Mouse (Mus musculus): Measurements from ENCODE around the gene Adamts15. TPM values are rescaled to one million over a fixed set of nuclear protein-coding genes. Genes with fewer than 3 reads are reported as not detected.

The Adamts15 gene
- polyA plus RNA-seq, 1 experiment from 2014 or later: 9.6 TPM

GRCm38 (mm10) chr9:30902641-30903040, 19.6 kb downstream of the Adamts15 start:
- Histone ChIP-seq H3K27ac (no peak overlapping the region), H3K9ac (no peak overlapping the region), H3K9me3 (replicated peaks) (no peaks in the 10 kb centered on the region), H3K4me3 (no peak overlapping the region), H3K4me2 (replicated peaks) (no peak overlapping the region), H3K27me3 (no peaks in the 10 kb centered on the region), H3K36me3 (0 out of 2 replicates have a peak, but pooled peaks cover 6% of the 10 kb centered on the region), H3K4me1 (no peaks in the 10 kb centered on the region)
- ATAC-seq (ENCODE audit: low FRiP score): no peak
- whole genome bisulfite sequencing: 92% methylated on average over 7 of the region's 7 CpGs

GRCm38 (mm10) chr9:30902152-30902551, 20.1 kb downstream of the Adamts15 start:
- Histone ChIP-seq H3K36me3 (0 out of 2 replicates have a peak, but pooled peaks cover 6% of the 10 kb centered on the region), H3K27me3 (no peaks in the 10 kb centered on the region), H3K4me2 (replicated peaks) (no peak overlapping the region), H3K4me3 (no peak overlapping the region), H3K9me3 (replicated peaks) (no peaks in the 10 kb centered on the region), H3K4me1 (no peaks in the 10 kb centered on the region), H3K27ac (no peak overlapping the region), H3K9ac (no peak overlapping the region)
- WGBS: 94% methylated on average over 19 of the region's 19 CpGs
- no peak for ATAC-seq (ENCODE audit: low FRiP score)

- H3K9me3 ChIP-seq (replicated peaks): no peaks in the 10 kb centered on the region
- no peak overlapping the region for H3K9ac ChIP-seq
- no peak for ATAC-seq (ENCODE audit: low FRiP score)
- WGBS: 81% methylated on average over 2 of the region's 2 CpGs
- H3K36me3 ChIP-seq: 0 out of 2 replicates have a peak, but pooled peaks cover 5% of the 10 kb centered on the region
- no peaks in the 10 kb centered on the region for H3K27me3 ChIP-seq
- H3K27ac ChIP-seq: no peak overlapping the region
- no peaks in the 10 kb centered on the region for H3K4me1 ChIP-seq
- H3K4me2 ChIP-seq (replicated peaks): no peak overlapping the region
- no peak overlapping the region for H3K4me3 ChIP-seq
Observed at GRCm38 (mm10) chr9:30897169-30897568, 25.1 kb downstream of the Adamts15 start.

GRCm38 (mm10) chr9:30896752-30897151, 25.5 kb downstream of the Adamts15 start:
- Histone ChIP-seq H3K27ac (no peak overlapping the region), H3K27me3 (no peaks in the 10 kb centered on the region), H3K9ac (no peak overlapping the region), H3K4me1 (no peaks in the 10 kb centered on the region), H3K4me2 (replicated peaks) (no peak overlapping the region), H3K36me3 (0 out of 2 replicates have a peak, but pooled peaks cover 1% of the 10 kb centered on the region), H3K4me3 (no peak overlapping the region), H3K9me3 (replicated peaks) (no peaks in the 10 kb centered on the region)
- no peak for ATAC-seq (ENCODE audit: low FRiP score)
- 78% methylated on average over 5 of the region's 5 CpGs for WGBS

- no peak for ATAC-seq (ENCODE audit: low FRiP score)
- 85% methylated on average over 3 of the region's 3 CpGs for WGBS
- H3K4me1 ChIP-seq: no peaks in the 10 kb centered on the region
Observed at GRCm38 (mm10) chr9:30895618-30896017, 26.6 kb downstream of the Adamts15 start.

GRCm38 (mm10) chr9:30886276-30886675, 36.0 kb downstream of the Adamts15 start:
- 86% methylated on average over 3 of the region's 3 CpGs for WGBS

More at GRCm38 (mm10) chr9:30895618-30896017, 26.6 kb downstream of the Adamts15 start:
- Histone ChIP-seq H3K9ac (no peak overlapping the region), H3K4me2 (replicated peaks) (no peak overlapping the region), H3K4me3 (no peak overlapping the region), H3K27ac (no peak overlapping the region), H3K9me3 (replicated peaks) (no peaks in the 10 kb centered on the region), H3K36me3 (no peaks in the 10 kb centered on the region), H3K27me3 (no peaks in the 10 kb centered on the region)

GRCm38 (mm10) chr9:30880553-30880952, 41.7 kb downstream of the Adamts15 start:
- H3K9me3 ChIP-seq (replicated peaks): no peaks in the 10 kb centered on the region
- no peaks in the 10 kb centered on the region for H3K4me1 ChIP-seq
- no peak for ATAC-seq (ENCODE audit: low FRiP score)
- no peak overlapping the region for H3K9ac ChIP-seq
- H3K27ac ChIP-seq: no peak overlapping the region
- H3K27me3 ChIP-seq: no peaks in the 10 kb centered on the region
- no peaks in the 10 kb centered on the region for H3K36me3 ChIP-seq
- 94% methylated on average over 9 of the region's 9 CpGs for WGBS
- H3K4me2 ChIP-seq (replicated peaks): no peak overlapping the region
- H3K4me3 ChIP-seq: no peak overlapping the region

More at GRCm38 (mm10) chr9:30886276-30886675, 36.0 kb downstream of the Adamts15 start:
- ATAC-seq (ENCODE audit: low FRiP score): no peak
- Histone ChIP-seq H3K9me3 (replicated peaks) (no peaks in the 10 kb centered on the region), H3K9ac (no peak overlapping the region), H3K36me3 (no peaks in the 10 kb centered on the region), H3K4me3 (no peak overlapping the region), H3K4me1 (no peaks in the 10 kb centered on the region), H3K27me3 (no peaks in the 10 kb centered on the region), H3K27ac (no peak overlapping the region), H3K4me2 (replicated peaks) (no peak overlapping the region)

GRCm38 (mm10) chr9:30879947-30880273, 42.3 kb downstream of the Adamts15 start:
- no peak for ATAC-seq (ENCODE audit: low FRiP score)
- H3K4me3 ChIP-seq: no peak overlapping the region
- WGBS: 89% methylated on average over 2 of the region's 2 CpGs

GRCm38 (mm10) chr9:30879248-30879946, 42.9 kb downstream of the Adamts15 start:
- Histone ChIP-seq H3K4me2 (replicated peaks) (no peak overlapping the region), H3K9me3 (replicated peaks) (no peaks in the 10 kb centered on the region), H3K4me3 (no peak overlapping the region), H3K27ac (no peak overlapping the region), H3K9ac (no peak overlapping the region), H3K27me3 (no peaks in the 10 kb centered on the region), H3K4me1 (no peaks in the 10 kb centered on the region), H3K36me3 (no peaks in the 10 kb centered on the region)
- 91% methylated on average over 7 of the region's 7 CpGs for WGBS
- ATAC-seq (ENCODE audit: low FRiP score): no peak

More at GRCm38 (mm10) chr9:30879947-30880273, 42.3 kb downstream of the Adamts15 start:
- no peaks in the 10 kb centered on the region for H3K27me3 ChIP-seq
- no peak overlapping the region for H3K4me2 ChIP-seq (replicated peaks)
- no peaks in the 10 kb centered on the region for H3K9me3 ChIP-seq (replicated peaks)
- no peaks in the 10 kb centered on the region for H3K36me3 ChIP-seq
- H3K4me1 ChIP-seq: no peaks in the 10 kb centered on the region
- no peak overlapping the region for H3K9ac ChIP-seq
- no peak overlapping the region for H3K27ac ChIP-seq

GRCm38 (mm10) chr9:30876552-30876951, 45.7 kb downstream of the Adamts15 start:
- Histone ChIP-seq H3K4me1 (no peaks in the 10 kb centered on the region), H3K4me2 (replicated peaks) (no peak overlapping the region), H3K4me3 (no peak overlapping the region), H3K27me3 (no peaks in the 10 kb centered on the region), H3K36me3 (no peaks in the 10 kb centered on the region), H3K9ac (no peak overlapping the region), H3K27ac (no peak overlapping the region), H3K9me3 (replicated peaks) (no peaks in the 10 kb centered on the region)
- 88% methylated on average over 3 of the region's 3 CpGs for WGBS
- no peak for ATAC-seq (ENCODE audit: low FRiP score)

GRCm38 (mm10) chr9:30855837-30856236, 66.4 kb downstream of the Adamts15 start:
- WGBS: 79% methylated on average over 2 of the region's 2 CpGs
- Histone ChIP-seq H3K9me3 (replicated peaks) (no peaks in the 10 kb centered on the region), H3K4me2 (replicated peaks) (no peak overlapping the region), H3K36me3 (no peaks in the 10 kb centered on the region), H3K9ac (no peak overlapping the region), H3K27me3 (no peaks in the 10 kb centered on the region), H3K27ac (no peak overlapping the region), H3K4me1 (no peaks in the 10 kb centered on the region), H3K4me3 (no peak overlapping the region)
- no peak for ATAC-seq (ENCODE audit: low FRiP score)

GRCm38 (mm10) chr9:30851841-30852240, 70.4 kb downstream of the Adamts15 start:
- no peak overlapping the region for H3K27ac ChIP-seq
- no peaks in the 10 kb centered on the region for H3K9me3 ChIP-seq (replicated peaks)
- no peak overlapping the region for H3K9ac ChIP-seq
- no peaks in the 10 kb centered on the region for H3K27me3 ChIP-seq
- H3K4me3 ChIP-seq: no peak overlapping the region
- H3K4me1 ChIP-seq: no peaks in the 10 kb centered on the region
- no peak overlapping the region for H3K4me2 ChIP-seq (replicated peaks)
- 88% methylated on average over 2 of the region's 2 CpGs for WGBS
- H3K36me3 ChIP-seq: no peaks in the 10 kb centered on the region
- ATAC-seq (ENCODE audit: low FRiP score): no peak

- 82% methylated on average over 4 of the region's 4 CpGs for WGBS
Observed at GRCm38 (mm10) chr9:30849951-30850350, 72.3 kb downstream of the Adamts15 start.

More at GRCm38 (mm10) chr9:30849951-30850350, 72.3 kb downstream of the Adamts15 start:
- H3K4me2 ChIP-seq (replicated peaks): no peak overlapping the region
- no peak for ATAC-seq (ENCODE audit: low FRiP score)
- no peak overlapping the region for H3K4me3 ChIP-seq
- no peaks in the 10 kb centered on the region for H3K9me3 ChIP-seq (replicated peaks)
- H3K9ac ChIP-seq: no peak overlapping the region
- no peak overlapping the region for H3K27ac ChIP-seq
- no peaks in the 10 kb centered on the region for H3K4me1 ChIP-seq
- H3K36me3 ChIP-seq: no peaks in the 10 kb centered on the region
- no peaks in the 10 kb centered on the region for H3K27me3 ChIP-seq

Measured in hindbrain, embryonic 12.5 days (tissue).